Mouse (Mus musculus) thymus, adult 18-20 months (tissue): ENCODE measurements around the gene Cutc.

Experiments used
- DNase-seq, 2 experiments: peaks; one replicate each; pipeline ENCODE4 v3.0.0; 2022; ENCODE audit warnings: mixed read lengths in 2 of 2

The Cutc gene

DNA sequence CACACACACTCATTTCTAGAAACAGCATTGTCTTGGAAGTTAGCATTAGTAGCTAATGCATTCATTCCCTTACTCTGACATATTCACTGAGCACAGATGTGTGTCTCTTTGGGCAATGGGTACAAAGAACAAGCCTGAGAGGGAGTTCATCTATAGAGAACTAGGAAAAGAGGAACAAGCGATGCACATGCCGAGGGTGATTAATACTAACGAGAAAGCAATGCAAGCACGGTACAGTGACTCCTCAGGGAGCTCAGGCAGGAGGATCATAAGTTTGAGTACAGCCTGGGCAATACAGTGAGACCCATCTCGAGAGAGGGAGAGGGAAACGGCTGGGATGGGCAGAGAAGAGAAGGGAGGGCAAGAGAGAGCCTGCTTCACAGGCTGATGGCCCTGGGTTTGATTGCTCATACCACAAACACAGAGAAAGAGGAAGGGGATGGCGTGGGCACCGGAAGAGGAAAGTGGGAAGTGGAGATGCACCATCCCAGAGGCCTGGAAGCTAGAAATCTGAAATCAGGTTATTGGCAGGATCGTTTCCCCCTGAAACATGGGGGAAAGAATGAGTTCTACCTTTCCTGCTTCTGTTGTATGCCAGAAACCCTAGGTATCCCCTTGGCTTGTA, 48.7 kb downstream of the Cutc start:
- DNase-seq, result no peak

DNA sequence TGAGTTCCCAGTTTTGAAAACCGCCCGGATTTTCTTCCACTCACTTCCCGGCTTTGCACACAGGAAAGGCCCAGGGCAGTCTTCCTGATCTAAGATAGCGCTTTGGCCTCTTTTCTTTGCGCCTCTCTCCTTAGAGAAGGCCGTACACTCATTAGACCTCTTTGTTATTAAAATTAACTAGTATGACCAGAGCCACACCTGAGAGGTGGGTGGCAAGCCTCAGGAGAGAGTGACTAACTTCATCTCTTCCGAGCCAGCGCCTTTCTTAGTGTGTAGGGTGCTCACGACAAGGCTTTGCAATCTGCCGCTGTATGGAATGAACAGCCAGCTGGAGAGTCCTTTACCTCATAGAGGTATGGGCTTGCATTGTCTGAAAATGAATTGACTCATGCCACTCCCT, 51.1 kb downstream of the Cutc start:
- no peak for DNase-seq

- DNase-seq, result no peak
Measured at GRCm38 (mm10) chr19:43809331-43809730, 56.5 kb downstream of the Cutc start.

DNA sequence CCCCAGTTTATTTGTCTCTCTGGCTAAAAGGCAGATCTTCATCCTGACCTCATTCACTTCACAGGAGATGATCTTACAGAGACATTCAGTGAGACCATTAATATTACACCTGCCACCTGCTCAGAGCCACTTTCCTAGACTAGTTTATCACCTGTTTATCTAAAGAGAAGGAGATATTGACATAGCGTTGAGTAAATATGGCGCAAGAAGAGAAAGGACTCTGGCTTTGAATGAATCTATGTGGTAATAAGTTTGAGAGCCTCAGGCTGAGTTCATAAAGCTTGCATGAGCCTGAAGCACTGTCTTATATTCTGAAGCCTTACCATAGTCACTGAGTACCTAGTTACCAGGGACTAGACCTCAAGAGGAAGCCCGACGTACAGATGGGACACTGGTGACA, 58.6 kb downstream of the Cutc start:
- no peak for DNase-seq

DNA sequence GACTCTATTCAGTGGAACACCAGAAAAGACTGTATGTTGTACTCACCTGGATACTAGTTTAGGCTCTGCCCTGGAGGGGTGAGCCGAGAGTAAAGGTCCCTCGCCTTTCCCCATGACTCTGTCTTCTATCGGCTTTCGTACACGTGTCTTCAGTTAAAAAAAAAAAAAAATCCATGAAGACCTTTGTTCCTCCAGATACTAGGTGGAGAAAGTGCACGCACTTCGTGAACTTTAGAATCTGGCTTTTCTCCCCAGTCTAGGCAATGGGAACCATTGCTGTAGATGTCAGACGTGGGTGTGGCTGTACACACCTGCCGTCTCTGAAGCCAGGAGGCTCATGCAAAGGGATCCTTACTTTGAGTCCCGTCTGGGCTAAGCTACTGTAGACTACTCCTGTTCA, 60.5 kb downstream of the Cutc start:
- no peak for DNase-seq

GRCm38 (mm10) chr19:43815661-43816414, 63.0 kb downstream of the Cutc start:
- DNase-seq, result no peak
